Mouse (Mus musculus) hindbrain, embryonic 14.5 days (tissue): Measurements from ENCODE around the gene Bmpr1b. TPM values are rescaled to one million over a fixed set of nuclear protein-coding genes. Genes with fewer than 3 reads are reported as not detected.

ENCODE experiments used
- ATAC-seq: fragments of 200-750 bp; cut with Nextera tagmentation; 2 replicates; pipeline ENCODE4 v1.8.0; 2017; ENCODE audit warnings: moderate number of reproducible peaks, mild to moderate bottlenecking, moderate TSS enrichment, moderate library complexity; ENCODE audit not compliant: low FRiP score
- DNase-seq: peaks from one replicate; pipeline ENCODE4 v3.0.0-alpha.2; 2015; ENCODE audit warnings: low spot score
- H3K27ac ChIP-seq: fragments of 300-500 bp; sonication (generic); 2 replicates; pipeline ENCODE4 v1.5.1; 2014; ENCODE audit warnings: mild to moderate bottlenecking, moderate library complexity
- H3K27me3 ChIP-seq: fragments of 300-500 bp; sonication (generic); 2 replicates; pipeline ENCODE4 v1.6.1; 2014; ENCODE audit warnings: mild to moderate bottlenecking, low read length, mixed read lengths; ENCODE audit not compliant: control insufficient read depth, insufficient read depth
- H3K36me3 ChIP-seq: fragments of 300-500 bp; sonication (generic); replicated peaks from 2 replicates; pipeline ENCODE4 v1.6.1; 2014; ENCODE audit not compliant: control insufficient read depth, insufficient read depth
- H3K4me1 ChIP-seq: fragments of 300-500 bp; sonication (generic); replicated peaks from 2 replicates; pipeline ENCODE4 v1.6.1; 2014; ENCODE audit warnings: antibody characterized with exemption, low read length, mixed read lengths; ENCODE audit not compliant: control insufficient read depth, insufficient read depth
- H3K4me2 ChIP-seq: fragments of 300-500 bp; sonication (generic); replicated peaks from 2 replicates; pipeline ENCODE4 v1.6.1; 2014; ENCODE audit warnings: mild to moderate bottlenecking, moderate library complexity
- H3K4me3 ChIP-seq: fragments of 300-500 bp; sonication (generic); replicated peaks from 2 replicates; pipeline ENCODE4 v1.5.1; 2014; ENCODE audit warnings: mild to moderate bottlenecking, low read length
- H3K9ac ChIP-seq: fragments of 300-500 bp; sonication (generic); 2 replicates; pipeline ENCODE4 v1.6.1; 2014
- H3K9me3 ChIP-seq: fragments of 300-500 bp; sonication (generic); 2 replicates; pipeline ENCODE4 v1.6.1; 2016; ENCODE audit warnings: low read length; ENCODE audit not compliant: control insufficient read depth
- WGBS: fragments of 180-500 bp; shearing (Covaris S2); extraction: QIAGEN DNeasy Blood & Tissue Kit; methylation state at CpG from one replicate; pipeline ENCODE4 v1.1.7; 2014; 5-methylcytosine and 5-hydroxymethylcytosine counted together
- polyA plus RNA-seq: library from polyadenylated mRNA; unstranded; fragments of >200 nt; fragmentation: Nextera tagmentation; extraction: Ambion mirVana; gene quantifications from 2 replicates; pipeline ENCODE4 v1.2.1, GENCODE M21; 2014

Gene Bmpr1b
- polyA plus RNA-seq, 1 experiment from 2014 or later, result 4.1 TPM

- no peak overlapping the region for H3K9ac ChIP-seq
- H3K4me1 ChIP-seq, result peaks cover 6% of the 10 kb centered on the region; the same call in 1 of the 2 replicates
- no peaks in the 10 kb centered on the region for H3K9me3 ChIP-seq
- ATAC-seq (peak; percentile 54), DNase-seq (no peak)
- no peak overlapping the region for H3K27ac ChIP-seq
- no peak overlapping the region for H3K4me2 ChIP-seq
- 37% methylated on average over 7 of the region's 7 CpGs for WGBS
- no peak overlapping the region for H3K4me3 ChIP-seq
- H3K27me3 ChIP-seq, result no peaks in the 10 kb centered on the region
- H3K36me3 ChIP-seq, result no peaks in the 10 kb centered on the region
Measured at GRCm38 (mm10) chr3:141810944-141811343, 358.3 kb downstream of the Bmpr1b start.

GRCm38 (mm10) chr3:141809581-141809980 is 359.6 kb downstream of the Bmpr1b start:
- DNase-seq (no peak), ATAC-seq (no peak)
- H3K4me1 ChIP-seq, result peaks cover 6% of the 10 kb centered on the region; the same call in 1 of the 2 replicates
- H3K27ac ChIP-seq, result no peak overlapping the region
- H3K4me2 ChIP-seq, result no peak overlapping the region
- 65% methylated on average over 3 of the region's 3 CpGs for WGBS
- no peaks in the 10 kb centered on the region for H3K36me3 ChIP-seq
- H3K4me3 ChIP-seq, result no peak overlapping the region
- H3K27me3 ChIP-seq, result no peaks in the 10 kb centered on the region
- no peak overlapping the region for H3K9ac ChIP-seq
- no peaks in the 10 kb centered on the region for H3K9me3 ChIP-seq

GRCm38 (mm10) chr3:141804133-141804532 is 365.1 kb downstream of the Bmpr1b start:
- Histone ChIP-seq H3K36me3 (peaks cover 9% of the 10 kb centered on the region; the same call in 1 of the 2 replicates), H3K9ac (no peak overlapping the region), H3K27me3 (no peaks in the 10 kb centered on the region), H3K4me1 (no peaks in the 10 kb centered on the region), H3K9me3 (no peaks in the 10 kb centered on the region), H3K4me2 (no peak overlapping the region), H3K4me3 (no peak overlapping the region), H3K27ac (no peak overlapping the region)
- ATAC-seq, result no peak
- DNase-seq, result no peak
- WGBS, result 76% methylated on average over 5 of the region's 5 CpGs

- WGBS, result 7% methylated on average over 1 of the region's 1 CpGs
- no peak overlapping the region for H3K4me3 ChIP-seq
- H3K36me3 ChIP-seq, result peaks cover 6% of the 10 kb centered on the region; the same call in 1 of the 2 replicates
- no peaks in the 10 kb centered on the region for H3K27me3 ChIP-seq
- no peak overlapping the region for H3K4me2 ChIP-seq
- peak; percentile 48; the same call in 1 of the 2 replicates for ATAC-seq
- no peak overlapping the region for H3K27ac ChIP-seq
- H3K9me3 ChIP-seq, result no peaks in the 10 kb centered on the region
- no peak overlapping the region for H3K9ac ChIP-seq
- H3K4me1 ChIP-seq, result peaks cover 5% of the 10 kb centered on the region; the same call in 1 of the 2 replicates
- no peak for DNase-seq
Measured at GRCm38 (mm10) chr3:141797789-141798188, 371.4 kb downstream of the Bmpr1b start.

GRCm38 (mm10) chr3:141797372-141797771 is 371.9 kb downstream of the Bmpr1b start:
- no peaks in the 10 kb centered on the region for H3K27me3 ChIP-seq
- no peak overlapping the region for H3K4me2 ChIP-seq
- H3K36me3 ChIP-seq, result peaks cover 6% of the 10 kb centered on the region; the same call in 1 of the 2 replicates
- peaks cover 5% of the 10 kb centered on the region; the same call in 1 of the 2 replicates for H3K4me1 ChIP-seq
- no peaks in the 10 kb centered on the region for H3K9me3 ChIP-seq
- ATAC-seq (no peak), DNase-seq (no peak)
- H3K4me3 ChIP-seq, result no peak overlapping the region
- no peak overlapping the region for H3K27ac ChIP-seq
- H3K9ac ChIP-seq, result no peak overlapping the region

GRCm38 (mm10) chr3:141794371-141794770 is 374.9 kb downstream of the Bmpr1b start:
- ATAC-seq, result no peak
- Histone ChIP-seq H3K9ac (no peak overlapping the region), H3K4me1 (peaks cover 5% of the 10 kb centered on the region; the same call in 1 of the 2 replicates), H3K9me3 (no peaks in the 10 kb centered on the region), H3K27ac (no peak overlapping the region; the same call in 1 of the 2 replicates), H3K36me3 (0 out of 2 replicates have a peak, but pooled peaks cover 4% of the 10 kb centered on the region), H3K4me2 (no peak overlapping the region), H3K27me3 (no peaks in the 10 kb centered on the region), H3K4me3 (no peak overlapping the region)
- DNase-seq, result no peak
- 54% methylated on average over 3 of the region's 3 CpGs for WGBS

GRCm38 (mm10) chr3:141793755-141794154 is 375.5 kb downstream of the Bmpr1b start:
- ATAC-seq, result no peak

GRCm38 (mm10) chr3:141792106-141792505 is 377.1 kb downstream of the Bmpr1b start:
- DNase-seq (no peak), ATAC-seq (no peak)
- Histone ChIP-seq H3K36me3 (0 out of 2 replicates have a peak, but pooled peaks cover 4% of the 10 kb centered on the region), H3K4me2 (no peak overlapping the region), H3K9me3 (no peaks in the 10 kb centered on the region), H3K4me3 (no peak overlapping the region), H3K9ac (no peak overlapping the region), H3K27ac (no peak overlapping the region), H3K4me1 (no peaks in the 10 kb centered on the region), H3K27me3 (no peaks in the 10 kb centered on the region)
- WGBS, result 100% methylated on average over 1 of the region's 1 CpGs

More at GRCm38 (mm10) chr3:141793755-141794154, 375.5 kb downstream of the Bmpr1b start:
- H3K4me1 ChIP-seq, result peaks cover 5% of the 10 kb centered on the region; the same call in 1 of the 2 replicates
- H3K36me3 ChIP-seq, result 0 out of 2 replicates have a peak, but pooled peaks cover 4% of the 10 kb centered on the region
- no peak overlapping the region for H3K9ac ChIP-seq
- no peak overlapping the region for H3K4me2 ChIP-seq
- H3K27me3 ChIP-seq, result no peaks in the 10 kb centered on the region
- H3K4me3 ChIP-seq, result no peak overlapping the region
- no peak for DNase-seq
- 68% methylated on average over 2 of the region's 2 CpGs for WGBS
- no peak overlapping the region for H3K27ac ChIP-seq
- H3K9me3 ChIP-seq, result no peaks in the 10 kb centered on the region

GRCm38 (mm10) chr3:141791026-141791780 is 378.0 kb downstream of the Bmpr1b start:
- H3K4me2 ChIP-seq, result no peak overlapping the region
- H3K4me3 ChIP-seq, result no peak overlapping the region
- no peaks in the 10 kb centered on the region for H3K4me1 ChIP-seq
- 89% methylated on average over 8 of the region's 8 CpGs for WGBS
- H3K9me3 ChIP-seq, result no peaks in the 10 kb centered on the region
- H3K9ac ChIP-seq, result no peak overlapping the region
- DNase-seq (no peak), ATAC-seq (no peak)
- H3K36me3 ChIP-seq, result 0 out of 2 replicates have a peak, but pooled peaks cover 4% of the 10 kb centered on the region
- H3K27me3 ChIP-seq, result no peaks in the 10 kb centered on the region
- H3K27ac ChIP-seq, result no peak overlapping the region
